Mouse (Mus musculus): Measurements from ENCODE around the gene Scin.

DNA sequence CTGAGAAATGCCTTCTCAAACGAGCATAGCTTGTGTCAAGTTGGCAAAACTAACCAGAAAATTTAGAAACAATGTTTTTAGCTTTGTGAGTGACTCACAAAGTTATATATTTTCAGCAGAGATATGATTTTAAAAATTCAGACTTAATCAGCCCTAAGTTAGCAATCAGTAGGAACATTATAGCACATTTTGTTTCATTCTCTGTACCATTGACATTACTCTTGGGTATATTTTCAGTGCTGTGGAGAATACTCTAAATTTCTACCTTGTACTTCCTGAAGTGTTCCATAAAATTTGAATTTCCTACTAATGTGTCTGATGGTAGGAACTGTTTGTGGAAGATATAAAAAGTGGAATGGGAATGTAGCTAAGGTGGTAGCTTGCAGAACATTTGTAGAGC, 87.0 kb downstream of the Scin start:
- TF ChIP-seq CTCF (IDR thresholded peaks at IDR 0.05; ENCODE audit: control insufficient read depth, insufficient read depth, insufficient replicate concordance, low read depth, low read length): no peak
- TF ChIP-seq POLR2A (IDR thresholded peaks at IDR 0.05; ENCODE audit: control insufficient read depth, low read depth, low read length): no peak

Data from testis, adult 2 months (tissue).